Mouse (Mus musculus): Measurements from ENCODE around the gene Olfr868.
A peak's percentile ranks its signal among the peaks of the same experiment; 100 is the strongest.

Gene Olfr868

DNA sequence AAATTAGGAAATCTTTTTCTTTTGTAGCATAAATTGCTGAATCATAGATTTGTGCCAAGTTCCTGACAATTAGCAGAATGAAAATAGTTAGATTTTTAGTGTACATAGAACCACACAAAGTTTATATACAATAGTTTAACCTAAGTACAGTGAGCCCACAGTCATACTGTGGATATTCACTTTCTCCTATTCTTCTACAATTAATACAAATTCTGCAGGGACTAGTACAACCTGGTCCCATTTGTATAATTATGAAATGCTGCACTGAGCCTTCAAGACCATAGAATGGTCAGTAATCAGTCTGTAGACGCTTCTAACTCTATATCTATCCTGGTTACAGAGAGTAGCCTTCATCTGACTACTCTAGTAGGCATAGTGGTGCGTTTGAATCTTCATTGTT is at the start of gene Olfr868:
Gene Olfr868 (plus strand): TSS at position 301 of the 400 bp plus-strand sequence.
- DNase-seq, result no peak

GRCm38 (mm10) chr9:20057462-20057861 is 41.0 kb upstream of the Olfr868 start, which contains the start of gene Olfr867:
Gene Olfr867 (minus strand): TSS chr9:20057562.
- no peak for DNase-seq

DNA sequence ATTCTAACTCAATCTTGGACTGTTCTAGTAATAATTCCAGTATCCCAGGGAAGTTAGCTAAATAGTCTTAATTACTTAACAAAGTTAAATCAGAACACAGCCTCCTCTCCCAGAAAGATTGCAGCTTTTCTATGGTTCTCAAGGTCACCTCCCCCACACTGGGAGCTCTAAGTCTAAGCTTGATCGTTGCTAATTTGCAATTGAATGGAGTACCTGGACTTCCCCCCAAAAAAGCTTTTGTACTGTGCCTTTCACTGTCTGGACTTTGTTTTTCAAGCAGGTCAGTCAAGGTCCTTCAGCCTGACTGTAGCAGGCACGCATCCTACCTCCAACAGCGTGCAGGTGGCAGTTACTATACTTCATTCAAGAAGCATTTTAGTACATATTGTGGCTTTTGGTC is 28.2 kb upstream of the Olfr868 start:
- DNase-seq, result no peak

GRCm38 (mm10) chr9:20071291-20071690 is 27.1 kb upstream of the Olfr868 start:
- DNase-seq, result no peak

DNA sequence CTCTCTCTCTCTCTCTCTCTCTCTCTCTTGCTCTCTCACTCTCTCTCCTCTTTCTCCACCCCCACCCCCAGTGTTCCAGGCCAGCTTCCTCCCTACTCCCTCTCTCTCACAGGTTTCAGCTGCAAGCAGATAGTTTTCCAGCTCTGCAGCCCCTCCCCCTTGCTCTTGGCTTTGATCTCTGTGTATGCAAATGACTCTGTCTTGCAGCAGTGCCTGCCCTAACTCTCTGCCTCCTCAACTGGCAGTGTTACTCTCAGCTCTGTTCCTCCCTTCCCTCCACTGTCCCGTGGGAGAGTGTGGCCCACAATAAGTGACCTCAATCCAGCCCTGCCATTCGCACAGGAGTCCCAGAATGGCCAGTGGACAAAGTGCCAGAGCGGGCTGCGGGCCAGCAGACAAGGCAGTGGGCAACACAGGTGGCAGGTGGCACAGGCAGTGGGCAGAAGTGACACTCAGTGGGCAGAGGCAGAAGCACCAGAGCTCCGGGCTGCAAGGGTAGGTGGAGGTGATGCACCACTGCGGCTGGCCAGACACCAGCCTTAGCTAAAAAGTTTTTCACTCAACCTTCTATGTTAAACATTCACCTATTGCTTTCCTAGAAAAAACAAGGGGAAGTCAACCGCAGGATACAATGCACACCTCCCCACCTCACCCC is 24.8 kb upstream of the Olfr868 start:
- DNase-seq, result peak; percentile 25

GRCm38 (mm10) chr9:20128709-20129108 is 30.3 kb downstream of the Olfr868 start, which contains the start of gene Olfr869:
Gene Olfr869 (plus strand): TSS chr9:20129009.
- DNase-seq, result no peak

DNA sequence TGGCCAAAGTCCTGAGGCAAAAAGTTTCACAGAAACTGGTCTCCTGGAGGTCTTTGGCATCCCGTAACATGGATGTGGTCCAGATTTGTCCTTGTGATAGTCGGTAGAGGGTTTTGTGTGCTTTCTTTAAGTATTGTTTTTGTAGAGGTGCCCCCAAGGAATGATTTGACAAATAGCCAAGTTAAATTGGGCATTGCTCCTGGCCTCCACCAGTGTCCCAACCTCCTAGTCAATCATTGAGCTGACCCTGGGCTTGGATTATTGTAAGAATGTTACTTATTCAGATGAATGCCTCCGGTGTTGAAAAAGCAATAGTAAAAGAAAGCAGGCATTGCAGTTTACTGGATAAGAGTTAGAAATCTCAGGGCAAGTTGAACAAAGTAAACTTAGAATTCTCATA is 51.3 kb downstream of the Olfr868 start:
- peak; percentile 25 for DNase-seq

All from kidney, adult 11 months (tissue).